Mouse (Mus musculus) neural tube, embryonic 13.5 days (tissue): ENCODE data around the gene Gpr4. TPM values are rescaled to one million over a fixed set of nuclear protein-coding genes. Genes with fewer than 3 reads are reported as not detected.

ENCODE experiments used
- ATAC-seq: fragments of 200-750 bp; cut with Nextera tagmentation; 2 replicates; pipeline ENCODE4 v1.8.0; 2017; ENCODE audit warnings: low read depth, mild to moderate bottlenecking, moderate TSS enrichment, moderate library complexity
- H3K27ac ChIP-seq: fragments of 300-500 bp; sonication (generic); replicated peaks from 2 replicates; pipeline ENCODE4 v1.5.1; 2015; ENCODE audit warnings: moderate library complexity, mild to moderate bottlenecking, inconsistent platforms
- H3K27me3 ChIP-seq: fragments of 300-500 bp; sonication (generic); 2 replicates; pipeline ENCODE4 v1.6.1; 2015; ENCODE audit warnings: mild to moderate bottlenecking, inconsistent platforms
- H3K36me3 ChIP-seq: fragments of 300-500 bp; sonication (generic); 2 replicates; pipeline ENCODE4 v1.6.1; 2015; ENCODE audit warnings: mild to moderate bottlenecking, inconsistent platforms
- H3K4me1 ChIP-seq: fragments of 300-500 bp; sonication (generic); replicated peaks from 2 replicates; pipeline ENCODE4 v1.6.1; 2015; ENCODE audit warnings: inconsistent platforms
- H3K4me2 ChIP-seq: fragments of 300-500 bp; sonication (generic); 2 replicates; pipeline ENCODE4 v1.6.1; 2015; ENCODE audit warnings: inconsistent platforms, mild to moderate bottlenecking, moderate library complexity
- H3K4me3 ChIP-seq: fragments of 300-500 bp; sonication (generic); 2 replicates; pipeline ENCODE4 v1.5.1; 2015; ENCODE audit warnings: mild to moderate bottlenecking, inconsistent platforms
- H3K9ac ChIP-seq: fragments of 300-500 bp; sonication (generic); 2 replicates; pipeline ENCODE4 v1.6.1; 2015; ENCODE audit warnings: moderate library complexity, mild to moderate bottlenecking, inconsistent platforms
- H3K9me3 ChIP-seq: fragments of 300-500 bp; sonication (generic); 2 replicates; pipeline ENCODE4 v1.6.1; 2016; ENCODE audit warnings: inconsistent platforms
- WGBS: fragments of 180-500 bp; shearing (Covaris S2); methylation state at CpG from one replicate; pipeline ENCODE4 v1.1.7; 2015; 5-methylcytosine and 5-hydroxymethylcytosine counted together
- polyA plus RNA-seq: library from polyadenylated mRNA; unstranded; fragments of >200 nt; fragmentation: Nextera tagmentation; extraction: Ambion mirVana; gene quantifications from 2 replicates; pipeline ENCODE4 v1.2.1, GENCODE M21; 2015

The Gpr4 gene
- polyA plus RNA-seq, 1 experiment from 2014 or later: 2.6 TPM

DNA sequence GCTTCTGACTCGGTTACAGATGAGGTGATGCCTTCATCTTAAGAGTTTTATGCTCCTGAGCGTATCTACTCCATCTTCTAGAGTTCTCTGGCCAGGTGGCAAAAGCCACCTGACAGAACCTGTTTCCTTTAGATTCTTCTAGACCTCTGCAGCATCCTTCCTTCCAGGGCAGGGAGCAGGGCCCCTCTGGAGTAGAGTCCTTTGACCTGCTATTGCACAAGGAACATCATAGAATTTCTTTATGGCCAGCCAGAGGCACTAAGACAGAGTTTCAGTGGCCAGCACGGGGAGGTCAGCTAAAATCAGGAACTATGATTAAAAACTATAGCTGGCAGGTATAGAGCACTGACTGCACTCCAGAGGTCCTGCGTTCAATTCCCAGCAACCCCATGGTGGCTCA is 39.7 kb downstream of the Gpr4 start:
- Histone ChIP-seq H3K4me2 (no peak overlapping the region), H3K4me1 (no peaks in the 10 kb centered on the region), H3K27me3 (no peaks in the 10 kb centered on the region), H3K36me3 (peaks cover 30% of the 10 kb centered on the region), H3K9ac (no peak overlapping the region), H3K4me3 (no peak overlapping the region), H3K27ac (no peak overlapping the region), H3K9me3 (no peaks in the 10 kb centered on the region)
- WGBS: 85% methylated on average over 4 of the region's 4 CpGs
- ATAC-seq: no peak

DNA sequence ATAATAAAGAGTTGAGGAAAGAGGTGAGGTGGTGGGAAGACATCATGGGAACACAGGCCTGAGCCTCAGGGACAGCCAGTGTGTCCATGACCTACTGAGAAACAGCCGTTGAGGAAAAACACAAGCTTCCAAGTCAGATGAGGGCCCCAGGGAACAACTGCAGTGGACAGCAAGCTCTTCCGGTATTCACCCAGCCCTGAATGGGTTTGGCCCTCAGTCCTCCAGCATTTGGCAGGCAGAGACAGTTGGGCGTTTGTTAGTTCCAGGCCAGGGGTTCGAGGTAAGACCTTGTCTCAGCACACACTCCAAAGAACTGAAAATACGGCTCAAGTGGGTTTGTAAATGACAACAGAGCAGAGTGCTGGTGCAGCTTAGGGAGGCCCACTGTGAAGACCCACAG is 41.1 kb downstream of the Gpr4 start:
- Histone ChIP-seq H3K4me2 (no peak overlapping the region), H3K27me3 (no peaks in the 10 kb centered on the region), H3K9ac (no peak overlapping the region), H3K9me3 (no peaks in the 10 kb centered on the region), H3K36me3 (peaks cover 36% of the 10 kb centered on the region), H3K4me3 (no peak overlapping the region), H3K4me1 (0 out of 2 replicates have a peak, but pooled peaks cover 4% of the 10 kb centered on the region), H3K27ac (no peak overlapping the region)
- no peak for ATAC-seq
- WGBS: 65% methylated on average over 5 of the region's 5 CpGs

DNA sequence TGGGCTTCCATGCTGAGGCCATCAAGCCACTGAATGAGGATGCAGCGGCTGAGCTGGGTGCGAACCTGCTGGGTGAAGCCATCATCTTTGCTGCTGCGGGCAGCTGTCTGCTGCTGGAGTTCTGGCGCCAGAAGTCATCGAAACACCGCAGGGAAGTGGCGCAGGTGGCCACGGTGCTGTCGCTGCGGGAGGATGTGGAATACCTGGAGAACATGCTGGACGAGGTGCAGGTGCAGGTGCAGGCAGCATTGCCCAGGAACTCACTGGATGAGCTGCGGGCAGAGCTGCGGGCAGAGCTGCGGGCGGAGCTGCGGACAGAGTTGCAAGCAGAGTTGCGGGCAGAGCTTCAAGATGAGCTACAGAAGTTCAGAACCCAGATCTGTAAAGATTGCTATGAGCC is 43.1 kb downstream of the Gpr4 start:
- H3K4me2 ChIP-seq: no peak overlapping the region
- no peak overlapping the region for H3K9ac ChIP-seq
- H3K4me3 ChIP-seq: no peak overlapping the region
- no peak overlapping the region for H3K27ac ChIP-seq
- 87% methylated on average over 17 of the region's 17 CpGs for WGBS
- H3K36me3 ChIP-seq: peaks cover 55% of the 10 kb centered on the region
- H3K4me1 ChIP-seq: 0 out of 2 replicates have a peak, but pooled peaks cover 4% of the 10 kb centered on the region
- no peaks in the 10 kb centered on the region for H3K9me3 ChIP-seq
- no peaks in the 10 kb centered on the region for H3K27me3 ChIP-seq
- no peak for ATAC-seq

- H3K4me2 ChIP-seq: no peak overlapping the region
- H3K4me3 ChIP-seq: no peak overlapping the region
- no peak for ATAC-seq
- H3K27ac ChIP-seq: no peak overlapping the region
- WGBS: 83% methylated on average over 7 of the region's 7 CpGs
- no peaks in the 10 kb centered on the region for H3K9me3 ChIP-seq
- no peaks in the 10 kb centered on the region for H3K27me3 ChIP-seq
- H3K4me1 ChIP-seq: 0 out of 2 replicates have a peak, but pooled peaks cover 4% of the 10 kb centered on the region
- peaks cover 66% of the 10 kb centered on the region for H3K36me3 ChIP-seq
- H3K9ac ChIP-seq: no peak overlapping the region
These were observed 44.2 kb downstream of the Gpr4 start for GRCm38 (mm10) chr7:19256567-19256966.

DNA sequence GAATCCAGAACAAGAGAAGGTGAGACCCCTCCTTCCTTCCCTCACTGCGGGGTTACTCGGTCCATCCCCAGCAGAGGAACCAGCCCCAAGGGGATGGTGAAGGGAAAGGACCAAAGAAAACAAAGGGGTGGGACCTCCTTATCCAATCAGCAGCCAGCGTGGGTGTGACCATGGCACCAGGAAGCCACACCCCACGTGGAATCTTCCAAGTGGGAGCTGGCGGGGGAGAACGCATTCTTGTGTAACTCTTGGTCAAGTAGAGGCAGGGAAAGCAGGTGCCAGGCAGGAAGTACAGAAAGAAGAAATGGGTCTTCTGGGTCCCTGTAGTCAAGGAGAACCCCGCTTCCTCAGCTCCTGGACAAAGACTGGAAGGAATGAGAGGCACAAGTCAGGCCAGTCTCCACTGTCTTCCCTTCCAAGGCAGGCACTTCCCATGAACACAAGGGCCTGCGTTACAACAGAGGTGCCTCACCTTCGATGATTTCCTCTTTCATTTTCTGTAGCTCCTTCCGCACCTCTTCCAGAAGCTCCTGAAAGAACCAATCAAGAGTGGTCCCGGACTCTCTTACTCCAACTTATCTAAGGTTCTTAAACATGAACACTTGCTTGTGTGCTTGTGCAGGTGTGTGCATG is 45.2 kb downstream of the Gpr4 start:
- Histone ChIP-seq H3K9ac (no peak overlapping the region), H3K4me1 (0 out of 2 replicates have a peak, but pooled peaks cover 4% of the 10 kb centered on the region), H3K4me2 (no peak overlapping the region), H3K27ac (no peak overlapping the region), H3K36me3 (peaks cover 76% of the 10 kb centered on the region), H3K4me3 (no peak overlapping the region), H3K27me3 (no peaks in the 10 kb centered on the region), H3K9me3 (no peaks in the 10 kb centered on the region)
- peak; percentile 71 for ATAC-seq
- 37% methylated on average over 11 of the region's 11 CpGs for WGBS

GRCm38 (mm10) chr7:19258336-19258735 is 46.0 kb downstream of the Gpr4 start:
- no peak overlapping the region for H3K4me2 ChIP-seq
- no peak overlapping the region for H3K9ac ChIP-seq
- 85% methylated on average over 3 of the region's 3 CpGs for WGBS
- 0 out of 2 replicates have a peak, but pooled peaks cover 4% of the 10 kb centered on the region for H3K4me1 ChIP-seq
- peaks cover 84% of the 10 kb centered on the region for H3K36me3 ChIP-seq
- H3K4me3 ChIP-seq: no peak overlapping the region
- no peaks in the 10 kb centered on the region for H3K27me3 ChIP-seq
- no peaks in the 10 kb centered on the region for H3K9me3 ChIP-seq
- no peak for ATAC-seq
- H3K27ac ChIP-seq: no peak overlapping the region

- no peaks in the 10 kb centered on the region for H3K27me3 ChIP-seq
- 80% methylated on average over 7 of the region's 7 CpGs for WGBS
- no peak overlapping the region for H3K27ac ChIP-seq
- ATAC-seq: no peak
- H3K9ac ChIP-seq: 0 out of 2 replicates have a peak overlapping the region, but pooled peaks have one; percentile 13
- H3K36me3 ChIP-seq: peaks cover 55% of the 10 kb centered on the region
- peaks cover 32% of the 10 kb centered on the region for H3K4me1 ChIP-seq
- no peaks in the 10 kb centered on the region for H3K9me3 ChIP-seq
- H3K4me2 ChIP-seq: no peak overlapping the region
- H3K4me3 ChIP-seq: no peak overlapping the region
These were observed 52.8 kb downstream of the Gpr4 start for GRCm38 (mm10) chr7:19265147-19265546.

DNA sequence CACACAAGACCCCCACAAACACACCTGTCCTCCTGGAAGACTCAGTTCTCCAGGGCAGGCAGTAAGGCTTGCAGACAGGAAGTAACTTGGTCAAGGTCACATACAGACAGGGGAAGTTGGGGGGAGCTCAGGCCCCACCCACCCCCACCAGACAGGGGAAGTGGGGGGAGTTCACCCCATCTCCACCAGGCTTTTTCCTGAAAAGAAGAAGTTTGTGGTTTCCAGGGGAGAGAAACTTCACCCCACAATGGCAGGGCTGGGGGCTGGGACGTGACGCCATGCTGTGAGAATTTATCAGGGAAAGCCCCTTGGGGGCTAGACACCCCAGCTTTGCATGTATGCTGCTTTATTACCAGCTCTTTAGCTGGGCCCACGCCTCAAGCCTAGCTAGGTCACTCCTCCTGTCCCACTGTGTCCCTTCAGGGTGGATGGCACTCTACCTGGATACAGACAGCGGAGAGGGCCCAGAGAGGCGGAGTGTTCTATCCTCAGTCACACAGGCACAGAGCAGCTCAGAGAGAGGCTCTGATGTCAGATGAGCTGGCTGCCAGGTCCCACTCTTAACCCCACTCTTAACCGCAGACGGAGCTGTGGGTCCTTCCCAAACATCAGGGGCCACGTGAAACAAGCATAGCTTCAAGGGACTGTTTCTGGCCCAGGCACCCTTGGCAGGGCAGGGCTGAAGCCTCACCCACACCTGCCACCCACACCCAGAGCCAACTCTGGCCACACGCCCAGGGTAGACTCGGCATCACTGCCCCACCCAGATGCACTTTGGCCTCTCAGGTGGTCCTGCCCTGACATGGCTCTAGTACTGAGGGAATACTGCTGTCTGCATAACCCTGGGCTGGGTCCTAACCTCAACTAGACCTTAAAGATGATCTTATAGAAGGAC is 53.8 kb downstream of the Gpr4 start:
- H3K4me3 ChIP-seq: no peak overlapping the region
- H3K27me3 ChIP-seq: no peaks in the 10 kb centered on the region
- H3K36me3 ChIP-seq: peaks cover 44% of the 10 kb centered on the region
- H3K4me1 ChIP-seq: peaks cover 42% of the 10 kb centered on the region
- H3K27ac ChIP-seq: no peak overlapping the region
- WGBS: 83% methylated on average over 10 of the region's 10 CpGs
- H3K9me3 ChIP-seq: no peaks in the 10 kb centered on the region
- no peak for ATAC-seq
- H3K9ac ChIP-seq: peak overlapping the region; percentile 41
- no peak overlapping the region for H3K4me2 ChIP-seq

GRCm38 (mm10) chr7:19267051-19267450 is 54.7 kb downstream of the Gpr4 start:
- Histone ChIP-seq H3K27ac (no peak overlapping the region), H3K4me1 (peaks cover 42% of the 10 kb centered on the region), H3K9ac (no peak overlapping the region), H3K9me3 (no peaks in the 10 kb centered on the region), H3K4me2 (no peak overlapping the region), H3K36me3 (peaks cover 37% of the 10 kb centered on the region), H3K4me3 (no peak overlapping the region), H3K27me3 (no peaks in the 10 kb centered on the region)
- 76% methylated on average over 10 of the region's 10 CpGs for WGBS
- no peak for ATAC-seq

DNA sequence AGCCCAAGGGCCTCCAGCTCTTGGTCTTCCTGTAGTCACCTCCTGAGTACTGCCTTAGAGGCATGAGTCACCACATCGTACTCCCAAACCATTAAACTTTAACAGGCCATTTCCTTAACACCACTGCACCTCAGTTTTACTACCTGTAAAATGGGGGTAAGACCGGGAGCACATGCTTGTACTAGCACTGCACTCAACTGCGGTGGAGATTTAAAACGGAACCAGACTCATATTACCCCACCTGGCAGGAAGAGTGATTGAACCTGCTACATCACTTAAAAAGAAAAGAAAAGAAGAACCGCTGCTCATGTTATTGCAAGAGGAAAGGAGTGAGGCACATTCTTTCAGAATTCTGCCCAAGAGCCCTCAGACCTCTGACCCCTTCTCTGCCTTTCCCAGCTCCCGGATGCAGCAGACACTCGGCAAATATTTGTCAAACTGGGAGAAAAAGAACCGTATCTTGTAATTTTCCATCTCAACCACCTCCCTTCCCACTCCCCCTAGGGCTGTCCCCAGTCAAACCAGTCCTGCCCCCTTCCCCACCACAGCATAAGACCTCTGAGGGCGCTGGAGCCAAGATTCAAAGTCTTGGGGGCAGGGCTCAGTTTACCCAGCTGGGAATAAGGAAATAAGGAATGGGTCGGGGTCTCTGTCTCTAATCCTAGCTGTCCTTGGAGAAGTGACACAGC is 56.8 kb downstream of the Gpr4 start:
- H3K4me3 ChIP-seq: peak overlapping the region; percentile 96
- peak overlapping the region; percentile 96 for H3K4me2 ChIP-seq
- H3K9ac ChIP-seq: peak overlapping the region; percentile 95
- H3K9me3 ChIP-seq: no peaks in the 10 kb centered on the region
- WGBS: 50% methylated on average over 10 of the region's 10 CpGs
- ATAC-seq: no peak
- H3K36me3 ChIP-seq: peaks cover 16% of the 10 kb centered on the region
- peak overlapping the region; percentile 86; the same call in 1 of the 2 replicates for H3K27ac ChIP-seq
- 0 out of 2 replicates have a peak, but pooled peaks cover 1% of the 10 kb centered on the region for H3K27me3 ChIP-seq
- H3K4me1 ChIP-seq: peaks cover 47% of the 10 kb centered on the region

GRCm38 (mm10) chr7:19269721-19270441 is 57.5 kb downstream of the Gpr4 start:
- peaks cover 45% of the 10 kb centered on the region for H3K4me1 ChIP-seq
- H3K27ac ChIP-seq: peak overlapping the region; percentile 86
- ATAC-seq: 0 out of 2 replicates have a peak, but pooled peaks have one; percentile 16
- H3K9me3 ChIP-seq: no peaks in the 10 kb centered on the region
- WGBS: under 1% methylated on average over 17 of the region's 19 CpGs
- H3K9ac ChIP-seq: peak overlapping the region; percentile 95
- peak overlapping the region; percentile 96 for H3K4me3 ChIP-seq
- 0 out of 2 replicates have a peak, but pooled peaks cover 9% of the 10 kb centered on the region for H3K36me3 ChIP-seq
- H3K27me3 ChIP-seq: 0 out of 2 replicates have a peak, but pooled peaks cover 7% of the 10 kb centered on the region
- H3K4me2 ChIP-seq: peak overlapping the region; percentile 96
